Mouse (Mus musculus) cerebellum, adult 2 months (tissue): ENCODE measurements around the gene Sec62.

Experiments
- CTCF ChIP-seq: fragments of 200-500 bp; IDR thresholded peaks from 2 replicates; pipeline ENCODE4 v1.5.1; 2011; ENCODE audit warnings: low read depth, mild to moderate bottlenecking, control low read depth, low read length, moderate library complexity, borderline replicate concordance; ENCODE audit not compliant: insufficient read depth
- POLR2A ChIP-seq: fragments of 200-500 bp; IDR thresholded peaks from 2 replicates; pipeline ENCODE4 v1.6.1; 2011; ENCODE audit warnings: low read length, control low read depth, borderline replicate concordance; ENCODE audit not compliant: insufficient read depth

- TF ChIP-seq CTCF (no peak), POLR2A (no peak)
Observed at GRCm38 (mm10) chr3:30847413-30847812, 54.7 kb downstream of the Sec62 start.
